Mouse (Mus musculus): Measurements from ENCODE around the gene Pigq. TPM values are rescaled to one million over a fixed set of nuclear protein-coding genes. Genes with fewer than 3 reads are reported as not detected.

Pigq gene
- 54.1 and 54.5 TPM in 2 replicates for polyA plus RNA-seq (2016; fragmentation: Nextera tagmentation; extraction: Ambion mirVana)

DNA sequence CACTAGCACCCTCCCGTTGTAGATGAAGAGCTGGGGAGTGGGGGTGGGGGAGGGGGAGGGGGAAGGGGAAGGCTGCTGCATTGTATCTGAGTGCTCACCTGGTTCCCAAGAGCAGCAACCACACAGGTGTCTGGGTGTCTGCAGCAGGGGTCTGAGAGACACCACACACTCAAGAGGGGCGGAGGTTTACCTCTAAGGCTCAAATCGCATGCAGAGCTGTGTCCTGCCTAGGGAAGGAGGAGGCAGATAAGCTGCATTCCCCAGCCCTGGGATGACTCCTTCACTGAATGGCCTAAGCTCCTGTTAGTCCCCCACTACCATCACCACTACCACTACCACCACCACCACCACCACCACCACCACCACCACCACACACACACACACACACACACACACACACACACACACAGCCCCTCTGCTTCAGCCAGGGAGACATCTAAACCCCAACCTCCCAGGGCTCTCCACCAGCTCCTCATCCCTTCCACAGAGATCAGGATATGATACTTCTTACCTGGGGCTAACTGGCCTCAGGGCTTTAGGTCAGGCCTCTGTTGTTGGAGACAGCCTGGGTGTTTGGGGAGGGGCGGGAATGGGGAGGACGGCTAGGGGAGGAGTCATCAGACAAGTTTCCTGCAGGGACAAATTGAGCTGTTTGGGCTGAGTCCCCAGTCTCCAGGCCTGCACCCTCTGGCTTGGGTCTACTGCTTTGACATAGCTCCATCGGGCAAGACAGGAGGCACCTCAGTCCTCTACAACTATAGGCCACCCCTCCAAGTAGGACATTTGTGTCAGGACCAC lies at the start of gene Pigq, which contains the start of gene Nhlrc4:
Gene Pigq, minus strand, starts transcription at position 571 of the 798 bp plus-strand sequence.
Gene Nhlrc4, minus strand, starts transcription at position 596 of the 798 bp plus-strand sequence.
- Histone ChIP-seq H3K27ac (replicated peaks) (no peak within 1 kb of the TSS), H3K9ac (replicated peaks) (no peak within 1 kb of the TSS), H3K4me2 (replicated peaks) (no peak within 1 kb of the TSS), H3K4me3 (no peak within 1 kb of the TSS), H3K9me3 (no peaks in the 10 kb centered on the region), H3K27me3 (peaks cover 5% of the 10 kb centered on the region), H3K36me3 (no peaks in the 10 kb centered on the region), H3K4me1 (peaks cover 8% of the 10 kb centered on the region)
- no peak for ATAC-seq (ENCODE audit: low FRiP score, low read depth)
- 55% methylated on average over 6 of the region's 6 CpGs for WGBS

DNA sequence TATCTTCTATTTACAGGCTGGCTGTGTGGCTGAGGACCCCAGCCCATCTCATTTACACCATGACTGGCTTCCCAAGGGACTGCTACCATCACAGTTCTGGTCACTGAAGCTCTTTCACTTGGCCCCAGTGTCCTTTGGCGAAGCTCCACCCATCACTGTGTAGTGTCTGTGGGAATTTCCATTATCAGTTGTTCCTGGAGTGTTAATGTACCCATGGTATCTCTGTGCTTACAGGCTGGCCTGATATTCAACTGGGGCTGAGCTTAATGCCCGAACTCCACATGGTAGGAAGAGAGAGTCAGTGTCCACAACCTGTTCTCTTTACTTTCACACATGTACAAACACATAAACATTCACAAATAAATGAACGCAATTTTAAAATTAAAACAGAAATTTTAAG lies 48.8 kb upstream of the Pigq start:
- no peak overlapping the region for H3K27ac ChIP-seq (replicated peaks)
- ATAC-seq (ENCODE audit: low FRiP score, low read depth), result no peak
- H3K27me3 ChIP-seq, result no peaks in the 10 kb centered on the region
- no peaks in the 10 kb centered on the region for H3K9me3 ChIP-seq
- no peak overlapping the region for H3K4me2 ChIP-seq (replicated peaks)
- no peaks in the 10 kb centered on the region for H3K4me1 ChIP-seq
- no peak overlapping the region for H3K4me3 ChIP-seq
- no peak overlapping the region for H3K9ac ChIP-seq (replicated peaks)
- peaks cover 92% of the 10 kb centered on the region for H3K36me3 ChIP-seq
- 90% methylated on average over 3 of the region's 3 CpGs for WGBS

DNA sequence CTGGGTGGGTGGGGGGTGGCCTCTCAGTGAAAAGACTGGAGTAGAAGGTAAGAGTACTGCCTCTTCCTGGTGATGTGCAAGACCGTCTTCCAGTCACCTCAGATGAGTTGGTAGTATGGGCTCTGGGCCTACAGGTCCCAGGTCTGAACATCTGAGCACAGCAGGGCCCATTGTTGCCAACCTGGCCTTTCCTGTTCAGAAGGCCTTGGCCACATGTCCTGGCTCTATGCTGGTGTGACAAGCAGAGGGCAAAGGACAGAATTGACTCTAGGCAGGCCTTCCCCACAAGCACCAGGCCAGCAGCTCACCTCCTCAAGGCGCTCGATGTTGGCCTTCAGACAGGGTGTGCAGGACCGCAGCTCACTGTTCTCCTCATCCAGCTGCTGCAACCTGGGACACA lies 47.5 kb upstream of the Pigq start:
- H3K4me2 ChIP-seq (replicated peaks), result no peak overlapping the region
- H3K27me3 ChIP-seq, result no peaks in the 10 kb centered on the region
- peaks cover 84% of the 10 kb centered on the region for H3K36me3 ChIP-seq
- no peak overlapping the region for H3K9ac ChIP-seq (replicated peaks)
- no peak overlapping the region for H3K4me3 ChIP-seq
- no peaks in the 10 kb centered on the region for H3K4me1 ChIP-seq
- no peak overlapping the region for H3K27ac ChIP-seq (replicated peaks)
- 95% methylated on average over 4 of the region's 4 CpGs for WGBS
- ATAC-seq (ENCODE audit: low FRiP score, low read depth), result no peak
- H3K9me3 ChIP-seq, result no peaks in the 10 kb centered on the region

DNA sequence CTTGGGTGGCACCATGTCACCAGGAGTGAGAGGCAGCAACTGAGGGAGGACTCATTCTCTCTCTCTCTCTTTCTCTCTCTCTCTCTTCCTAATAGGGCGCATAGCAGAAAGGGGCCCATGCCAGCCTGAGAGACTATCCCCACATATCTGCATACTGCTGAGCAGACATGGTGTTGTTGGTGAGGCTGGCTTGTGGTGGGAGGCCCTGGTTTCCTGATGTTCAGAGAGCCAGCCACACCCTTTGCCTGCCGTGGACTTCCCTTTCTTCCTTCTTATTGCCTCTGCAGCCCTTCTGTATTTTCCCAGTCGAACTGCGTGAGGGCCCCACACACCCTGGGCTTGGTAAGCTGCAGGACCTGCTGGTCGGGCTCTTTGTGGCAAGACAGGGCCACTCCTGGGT lies 45.6 kb upstream of the Pigq start:
- Histone ChIP-seq H3K4me3 (no peak overlapping the region), H3K4me1 (no peaks in the 10 kb centered on the region; the same call in 1 of the 2 replicates), H3K9me3 (no peaks in the 10 kb centered on the region), H3K36me3 (peaks cover 70% of the 10 kb centered on the region), H3K9ac (replicated peaks) (no peak overlapping the region), H3K27ac (replicated peaks) (no peak overlapping the region), H3K27me3 (no peaks in the 10 kb centered on the region), H3K4me2 (replicated peaks) (no peak overlapping the region)
- WGBS, result 89% methylated on average over 5 of the region's 5 CpGs
- ATAC-seq (ENCODE audit: low FRiP score, low read depth), result no peak

DNA sequence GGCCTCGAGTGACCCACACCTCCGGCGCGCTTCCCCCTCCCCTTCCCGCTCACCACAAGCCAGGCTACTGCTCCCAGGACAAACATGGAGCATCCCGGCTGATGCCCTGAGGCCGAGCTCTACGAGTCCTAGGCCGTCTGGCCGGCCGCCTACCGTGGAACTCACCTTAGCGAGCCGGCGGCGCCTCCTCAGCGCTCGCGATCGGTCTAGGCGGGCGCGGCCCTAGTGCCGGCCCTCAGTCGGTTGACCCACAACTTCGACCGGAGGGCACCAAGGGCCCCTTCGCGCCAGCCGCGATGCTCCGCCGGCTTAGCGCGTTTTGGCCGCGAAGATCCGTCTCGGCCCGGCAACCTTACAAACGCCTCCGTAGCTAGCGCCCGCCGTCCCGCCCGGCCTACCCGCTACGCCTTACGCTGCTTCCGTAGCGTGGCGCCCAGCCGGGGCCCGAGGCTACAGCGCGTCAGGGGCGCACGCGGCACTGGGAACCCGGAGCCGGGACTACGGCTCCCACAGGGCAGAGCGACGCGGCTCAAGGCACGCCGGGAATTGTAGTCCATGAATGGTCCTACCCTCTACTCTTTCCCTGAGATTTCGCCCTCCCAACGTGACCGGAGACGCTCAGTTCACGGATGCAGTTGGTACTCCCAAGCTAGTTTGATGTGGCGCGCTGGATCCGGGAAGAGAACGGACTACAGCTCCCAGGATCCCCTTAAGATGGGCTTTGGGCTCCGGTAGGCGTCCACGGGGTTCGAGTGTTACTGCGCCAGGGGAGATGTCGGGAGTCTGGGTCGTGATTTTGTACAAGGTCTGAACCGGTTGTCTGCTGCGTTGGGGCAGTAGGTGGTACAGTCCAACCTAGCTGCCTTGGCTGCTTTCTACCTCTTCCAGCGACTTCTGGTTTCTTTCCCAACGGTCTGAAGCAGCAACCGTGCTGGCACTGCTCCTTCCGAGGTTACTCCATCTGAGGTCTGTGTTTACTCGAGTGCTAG lies 40.9 kb upstream of the Pigq start, which contains the start of gene Capn15:
Gene Capn15, minus strand, starts transcription at position 491 of the 989 bp plus-strand sequence.
- H3K27me3 ChIP-seq, result no peaks in the 10 kb centered on the region
- H3K4me1 ChIP-seq, result peaks cover 19% of the 10 kb centered on the region
- peak; percentile 99 for ATAC-seq (ENCODE audit: low FRiP score, low read depth)
- peak within 1 kb of the TSS; percentile 93 for H3K4me2 ChIP-seq (replicated peaks)
- peak within 1 kb of the TSS; percentile 89 for H3K27ac ChIP-seq (replicated peaks)
- H3K9ac ChIP-seq (replicated peaks), result peak within 1 kb of the TSS; percentile 86
- H3K9me3 ChIP-seq, result no peaks in the 10 kb centered on the region
- under 1% methylated on average over 91 of the region's 91 CpGs for WGBS
- peak within 1 kb of the TSS; percentile 84 for H3K4me3 ChIP-seq
- peaks cover 24% of the 10 kb centered on the region for H3K36me3 ChIP-seq

DNA sequence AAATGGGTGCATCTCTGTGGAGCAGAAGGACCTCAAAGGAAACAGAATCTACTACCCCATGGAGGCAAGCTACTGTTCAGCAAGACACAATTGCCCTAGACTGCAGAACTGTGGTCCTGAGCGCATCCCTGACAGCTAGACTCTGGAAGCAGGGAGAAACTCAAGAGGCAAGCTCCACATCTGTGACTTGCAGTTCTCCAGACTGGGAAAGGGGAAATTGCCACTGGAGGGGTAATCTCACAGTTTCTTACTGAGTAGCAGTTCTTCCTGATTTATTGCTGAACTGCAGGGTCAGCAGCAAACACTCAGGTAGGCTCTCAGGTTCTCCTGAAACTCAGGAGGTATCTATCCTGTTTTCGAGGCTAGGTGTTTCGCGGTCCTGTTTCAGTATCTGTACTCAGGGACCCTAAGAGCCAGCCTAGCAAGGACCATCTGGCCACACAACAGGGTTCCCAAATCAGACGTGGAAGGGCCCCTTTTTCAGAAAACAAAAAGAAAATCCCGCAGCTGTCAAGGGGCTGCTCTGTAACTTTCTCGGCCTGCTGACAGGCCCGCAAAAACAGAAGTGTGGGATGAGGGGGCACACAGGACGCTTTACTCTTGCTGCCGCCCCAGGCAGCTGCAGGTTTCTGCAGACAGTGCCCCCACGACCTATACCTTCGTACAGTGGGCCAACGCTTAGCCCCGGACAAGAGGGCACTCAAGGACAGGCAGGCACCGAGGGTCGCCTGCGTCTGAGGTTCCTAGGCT lies 40.0 kb upstream of the Pigq start:
- H3K4me1 ChIP-seq, result peaks cover 19% of the 10 kb centered on the region
- H3K27ac ChIP-seq (replicated peaks), result peak overlapping the region; percentile 89
- no peak for ATAC-seq (ENCODE audit: low FRiP score, low read depth)
- peak overlapping the region; percentile 93 for H3K4me2 ChIP-seq (replicated peaks)
- H3K9me3 ChIP-seq, result no peaks in the 10 kb centered on the region
- H3K27me3 ChIP-seq, result no peaks in the 10 kb centered on the region
- peaks cover 15% of the 10 kb centered on the region for H3K36me3 ChIP-seq
- peak overlapping the region; percentile 86 for H3K9ac ChIP-seq (replicated peaks)
- peak overlapping the region; percentile 84 for H3K4me3 ChIP-seq
- WGBS, result 13% methylated on average over 17 of the region's 17 CpGs

DNA sequence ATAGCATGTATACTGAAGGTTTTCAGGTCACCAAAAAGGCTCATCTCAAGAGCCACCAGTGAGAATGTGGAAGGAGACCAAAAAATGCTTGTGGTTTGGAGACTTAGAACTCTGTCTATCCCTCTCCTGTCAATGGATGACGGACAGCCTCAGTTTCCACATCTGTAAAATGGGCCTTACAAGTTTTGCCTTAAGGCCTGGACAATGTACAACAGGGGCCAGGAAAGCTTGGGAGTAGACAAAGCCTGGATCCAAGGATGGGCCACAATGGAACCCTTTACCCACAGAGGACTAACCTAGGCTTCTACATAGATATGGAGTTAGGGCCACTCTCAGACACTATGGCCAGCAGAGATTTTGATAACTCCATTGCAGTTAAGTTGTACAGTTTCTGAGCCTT lies 39.3 kb upstream of the Pigq start:
- peaks cover 19% of the 10 kb centered on the region for H3K4me1 ChIP-seq
- peaks cover 10% of the 10 kb centered on the region; the same call in 1 of the 2 replicates for H3K36me3 ChIP-seq
- 100% methylated on average over 1 of the region's 1 CpGs for WGBS
- no peak overlapping the region for H3K27ac ChIP-seq (replicated peaks)
- peak overlapping the region; percentile 84 for H3K4me3 ChIP-seq
- ATAC-seq (ENCODE audit: low FRiP score, low read depth), result no peak
- no peaks in the 10 kb centered on the region for H3K9me3 ChIP-seq
- no peaks in the 10 kb centered on the region for H3K27me3 ChIP-seq
- H3K9ac ChIP-seq (replicated peaks), result peak overlapping the region; percentile 86; the same call in 1 of the 2 replicates
- H3K4me2 ChIP-seq (replicated peaks), result peak overlapping the region; percentile 93

DNA sequence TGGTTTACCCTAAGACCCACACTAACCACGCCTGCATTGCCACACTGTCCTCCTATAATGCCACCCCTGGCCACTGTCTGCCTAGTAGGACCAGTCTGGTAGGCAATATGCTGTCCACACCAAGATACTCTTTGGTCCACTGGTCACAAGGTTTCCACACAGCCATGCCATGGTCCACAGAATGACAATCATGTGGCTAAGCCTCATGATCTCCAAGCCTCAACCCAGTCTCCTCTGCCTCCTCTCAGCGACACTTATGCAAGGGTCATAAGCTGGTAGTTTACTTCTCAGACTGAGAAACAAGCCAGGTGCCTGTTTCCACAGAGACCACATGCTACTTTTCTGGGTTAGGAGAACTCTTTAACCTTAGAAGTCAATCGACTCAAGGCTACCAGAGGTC lies 38.2 kb upstream of the Pigq start:
- no peak for ATAC-seq (ENCODE audit: low FRiP score, low read depth)
- peaks cover 19% of the 10 kb centered on the region for H3K4me1 ChIP-seq
- WGBS, result 90% methylated on average over 3 of the region's 3 CpGs
- H3K9me3 ChIP-seq, result no peaks in the 10 kb centered on the region
- H3K36me3 ChIP-seq, result no peaks in the 10 kb centered on the region
- no peak overlapping the region for H3K27ac ChIP-seq (replicated peaks)
- no peak overlapping the region for H3K9ac ChIP-seq (replicated peaks)
- no peaks in the 10 kb centered on the region for H3K27me3 ChIP-seq
- no peak overlapping the region for H3K4me2 ChIP-seq (replicated peaks)
- no peak overlapping the region for H3K4me3 ChIP-seq

DNA sequence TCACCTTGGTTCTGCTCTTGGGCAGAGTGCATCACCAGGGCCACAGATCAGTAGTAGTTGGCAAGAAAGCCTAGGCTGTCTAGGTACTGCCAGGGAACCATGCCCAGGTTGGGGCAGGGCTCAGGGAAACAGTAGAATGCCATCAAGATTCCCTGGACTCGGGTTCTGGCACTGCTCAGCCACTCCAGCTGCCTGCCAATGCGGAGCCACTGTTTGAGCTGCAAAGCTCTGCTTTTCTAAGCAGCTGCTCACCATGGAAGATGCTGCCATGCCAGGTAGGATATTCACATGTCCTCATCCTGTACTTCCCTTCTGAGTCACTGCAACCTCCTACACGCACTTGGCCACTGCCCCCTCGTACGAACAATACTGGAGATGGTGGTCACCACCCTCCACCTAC lies 36.1 kb upstream of the Pigq start:
- Histone ChIP-seq H3K27me3 (no peaks in the 10 kb centered on the region), H3K36me3 (no peaks in the 10 kb centered on the region), H3K9ac (replicated peaks) (no peak overlapping the region), H3K4me1 (peaks cover 19% of the 10 kb centered on the region), H3K4me3 (no peak overlapping the region), H3K27ac (replicated peaks) (no peak overlapping the region), H3K4me2 (replicated peaks) (no peak overlapping the region), H3K9me3 (no peaks in the 10 kb centered on the region)
- WGBS, result 90% methylated on average over 5 of the region's 5 CpGs
- ATAC-seq (ENCODE audit: low FRiP score, low read depth), result no peak

DNA sequence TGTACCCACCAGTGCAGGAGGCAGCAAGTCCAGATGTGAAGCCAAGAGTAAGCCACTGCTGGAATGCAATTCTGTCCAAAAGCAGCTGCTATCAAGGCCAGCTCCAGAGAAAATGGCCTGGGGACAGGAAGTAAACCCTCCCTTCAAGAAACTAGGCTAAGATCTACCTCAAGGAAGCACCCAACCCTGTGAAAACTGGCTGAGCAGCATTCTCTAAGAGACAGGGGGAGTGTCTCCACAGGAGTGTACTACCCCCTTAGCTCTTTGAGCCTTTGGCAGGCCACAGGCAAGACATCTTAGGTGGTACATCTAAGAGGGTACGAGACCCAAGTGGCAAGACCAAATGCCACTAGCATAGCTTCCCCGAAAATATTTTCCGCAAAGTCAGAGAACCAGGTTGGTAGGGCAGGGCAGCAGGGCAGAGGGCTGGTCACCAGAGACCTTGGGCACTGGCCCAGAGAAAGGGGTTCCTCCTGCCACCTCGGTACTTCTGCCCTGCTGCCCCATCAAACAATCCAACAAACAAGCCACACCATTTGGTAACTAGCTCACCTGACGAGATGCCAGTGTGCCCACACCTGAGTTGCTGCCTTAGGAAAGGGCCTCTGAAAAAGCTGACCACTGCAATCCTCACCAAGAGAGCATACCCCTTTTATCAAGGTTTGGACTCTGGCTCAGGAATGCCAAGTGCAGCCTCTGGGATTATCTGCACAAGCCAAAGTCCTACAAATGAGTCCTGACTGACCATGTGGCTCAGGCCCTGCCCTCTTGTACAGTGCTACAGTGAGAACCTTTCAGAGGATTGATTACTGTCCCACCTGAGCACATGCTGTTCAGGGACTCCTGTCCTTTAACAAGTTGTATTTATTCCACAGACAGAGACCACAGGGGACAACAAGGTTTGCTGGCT lies 35.3 kb upstream of the Pigq start:
- Histone ChIP-seq H3K4me1 (peaks cover 19% of the 10 kb centered on the region), H3K36me3 (no peaks in the 10 kb centered on the region), H3K27me3 (no peaks in the 10 kb centered on the region), H3K9ac (replicated peaks) (no peak overlapping the region), H3K9me3 (no peaks in the 10 kb centered on the region), H3K4me2 (replicated peaks) (no peak overlapping the region), H3K27ac (replicated peaks) (no peak overlapping the region), H3K4me3 (no peak overlapping the region)
- no peak for ATAC-seq (ENCODE audit: low FRiP score, low read depth)
- 92% methylated on average over 5 of the region's 5 CpGs for WGBS
